Mouse (Mus musculus) lung, embryonic 14.5 days (tissue): ENCODE measurements at regions not wholly inside any gene's neighbourhood (a gene's known extent, or its start where the extent isn't known, plus 50 kb on each side); places are given as distances from the start of the nearest gene placed in this dataset.

Experiments
- ATAC-seq: fragments of 200-750 bp; cut with Nextera tagmentation; 2 replicates; pipeline ENCODE4 v1.8.0; 2017; ENCODE audit warnings: mild to moderate bottlenecking, moderate TSS enrichment, moderate library complexity; ENCODE audit not compliant: insufficient read depth
- DNase-seq: peaks from one replicate; pipeline ENCODE4 v3.0.0-alpha.2; 2015
- H3K27ac ChIP-seq: fragments of 300-500 bp; sonication (generic); 2 replicates; pipeline ENCODE4 v1.5.1; 2014; ENCODE audit warnings: low read depth, mild to moderate bottlenecking, moderate library complexity
- H3K27me3 ChIP-seq: fragments of 300-500 bp; sonication (generic); 2 replicates; pipeline ENCODE4 v1.6.1; 2014; ENCODE audit warnings: low read length, control low read depth; ENCODE audit not compliant: insufficient read depth
- H3K36me3 ChIP-seq: fragments of 300-500 bp; sonication (generic); 2 replicates; pipeline ENCODE4 v1.6.1; 2014; ENCODE audit warnings: control low read depth; ENCODE audit not compliant: insufficient read depth
- H3K4me1 ChIP-seq: fragments of 300-500 bp; sonication (generic); 2 replicates; pipeline ENCODE4 v1.6.1; 2014; ENCODE audit warnings: antibody characterized with exemption, control low read depth; ENCODE audit not compliant: insufficient read depth
- H3K4me2 ChIP-seq: fragments of 300-500 bp; sonication (generic); 2 replicates; pipeline ENCODE4 v1.6.1; 2014; ENCODE audit warnings: mild to moderate bottlenecking
- H3K4me3 ChIP-seq: fragments of 300-500 bp; sonication (generic); 2 replicates; pipeline ENCODE4 v1.5.1; 2014; ENCODE audit warnings: low read depth, low read length
- H3K9ac ChIP-seq: fragments of 300-500 bp; sonication (generic); 2 replicates; pipeline ENCODE4 v1.6.1; 2014
- H3K9me3 ChIP-seq: fragments of 300-500 bp; sonication (generic); 2 replicates; pipeline ENCODE4 v1.6.1; 2016; ENCODE audit warnings: low read depth, low read length, control low read depth
- CTCF ChIP-seq: IDR thresholded peaks from 2 replicates; pipeline ENCODE4 v1.5.1; 2016; ENCODE audit warnings: antibody characterized with exemption, low read depth
- WGBS: fragments of 180-500 bp; shearing (Covaris S2); extraction: QIAGEN DNeasy Blood & Tissue Kit; methylation state at CpG from one replicate; pipeline ENCODE4 v1.1.7; 2014; 5-methylcytosine and 5-hydroxymethylcytosine counted together

GRCm38 (mm10) chr10:17235955-17236650 is 486.9 kb upstream of the Cited2 start:
- no peak overlapping the region for H3K27ac ChIP-seq

GRCm38 (mm10) chr10:17236761-17237160 is 486.3 kb upstream of the Cited2 start:
- 66% methylated on average over 2 of the region's 2 CpGs for WGBS
- 0 out of 2 replicates have a peak, but pooled peaks cover 6% of the 10 kb centered on the region for H3K4me1 ChIP-seq
- no peak for DNase-seq
- H3K9me3 ChIP-seq, result no peaks in the 10 kb centered on the region
- H3K9ac ChIP-seq, result no peak overlapping the region
- no peaks in the 10 kb centered on the region for H3K27me3 ChIP-seq
- H3K4me2 ChIP-seq, result no peak overlapping the region
- TF ChIP-seq CTCF, result no peak
- ATAC-seq, result no peak
- H3K4me3 ChIP-seq, result no peak overlapping the region
- no peak overlapping the region for H3K27ac ChIP-seq
- no peaks in the 10 kb centered on the region for H3K36me3 ChIP-seq

More at GRCm38 (mm10) chr10:17235955-17236650, 486.9 kb upstream of the Cited2 start:
- DNase-seq, result no peak
- Histone ChIP-seq H3K9ac (no peak overlapping the region), H3K36me3 (no peaks in the 10 kb centered on the region), H3K27me3 (no peaks in the 10 kb centered on the region), H3K4me1 (0 out of 2 replicates have a peak, but pooled peaks cover 6% of the 10 kb centered on the region), H3K9me3 (no peaks in the 10 kb centered on the region), H3K4me2 (no peak overlapping the region), H3K4me3 (no peak overlapping the region)
- 39% methylated on average over 10 of the region's 10 CpGs for WGBS
- no peak for ATAC-seq
- no peak for TF ChIP-seq CTCF

- no peak for TF ChIP-seq CTCF
- Histone ChIP-seq H3K4me1 (0 out of 2 replicates have a peak, but pooled peaks cover 6% of the 10 kb centered on the region), H3K27me3 (no peaks in the 10 kb centered on the region), H3K9ac (no peak overlapping the region), H3K9me3 (no peaks in the 10 kb centered on the region), H3K4me3 (no peak overlapping the region), H3K36me3 (no peaks in the 10 kb centered on the region), H3K27ac (no peak overlapping the region), H3K4me2 (no peak overlapping the region)
- 47% methylated on average over 11 of the region's 11 CpGs for WGBS
- DNase-seq (no peak), ATAC-seq (no peak)
These were observed 485.6 kb upstream of the Cited2 start for GRCm38 (mm10) chr10:17237463-17237862.

GRCm38 (mm10) chr10:17237918-17238850 is 484.8 kb upstream of the Cited2 start:
- 74% methylated on average over 12 of the region's 12 CpGs for WGBS

GRCm38 (mm10) chr10:17248270-17248669 is 474.7 kb upstream of the Cited2 start:
- Histone ChIP-seq H3K27ac (no peak overlapping the region), H3K9ac (no peak overlapping the region), H3K4me3 (no peak overlapping the region), H3K4me1 (no peaks in the 10 kb centered on the region), H3K36me3 (no peaks in the 10 kb centered on the region), H3K9me3 (no peaks in the 10 kb centered on the region), H3K27me3 (no peaks in the 10 kb centered on the region), H3K4me2 (no peak overlapping the region)
- DNase-seq, result no peak
- TF ChIP-seq CTCF, result no peak
- ATAC-seq, result no peak
- WGBS, result 26% methylated on average over 2 of the region's 2 CpGs

More at GRCm38 (mm10) chr10:17237918-17238850, 484.8 kb upstream of the Cited2 start:
- no peak overlapping the region for H3K4me3 ChIP-seq
- H3K4me2 ChIP-seq, result no peak overlapping the region
- no peak for ATAC-seq
- H3K9me3 ChIP-seq, result no peaks in the 10 kb centered on the region
- H3K9ac ChIP-seq, result no peak overlapping the region
- no peaks in the 10 kb centered on the region for H3K27me3 ChIP-seq
- no peaks in the 10 kb centered on the region for H3K36me3 ChIP-seq
- no peak overlapping the region for H3K27ac ChIP-seq
- 0 out of 2 replicates have a peak, but pooled peaks cover 6% of the 10 kb centered on the region for H3K4me1 ChIP-seq
- TF ChIP-seq CTCF, result no peak
- no peak for DNase-seq

GRCm38 (mm10) chr10:17253040-17253439 is 470.0 kb upstream of the Cited2 start:
- Histone ChIP-seq H3K9me3 (no peaks in the 10 kb centered on the region), H3K27ac (no peak overlapping the region), H3K9ac (no peak overlapping the region), H3K36me3 (no peaks in the 10 kb centered on the region), H3K4me2 (no peak overlapping the region), H3K27me3 (no peaks in the 10 kb centered on the region), H3K4me3 (no peak overlapping the region), H3K4me1 (no peaks in the 10 kb centered on the region)
- no peak for TF ChIP-seq CTCF
- no peak for ATAC-seq
- WGBS, result 60% methylated on average over 4 of the region's 4 CpGs
- DNase-seq, result no peak

- H3K27ac ChIP-seq, result no peak overlapping the region
These were observed 462.9 kb upstream of the Cited2 start for GRCm38 (mm10) chr10:17260154-17260553.

More at GRCm38 (mm10) chr10:17260154-17260553, 462.9 kb upstream of the Cited2 start:
- H3K9ac ChIP-seq, result no peak overlapping the region
- peaks cover 5% of the 10 kb centered on the region; the same call in 1 of the 2 replicates for H3K4me1 ChIP-seq
- no peak overlapping the region for H3K4me3 ChIP-seq
- WGBS, result 50% methylated on average over 4 of the region's 4 CpGs
- no peak for ATAC-seq
- no peaks in the 10 kb centered on the region for H3K27me3 ChIP-seq
- no peak for DNase-seq
- H3K4me2 ChIP-seq, result no peak overlapping the region
- no peaks in the 10 kb centered on the region for H3K36me3 ChIP-seq
- no peaks in the 10 kb centered on the region for H3K9me3 ChIP-seq
- no peak for TF ChIP-seq CTCF
